Mouse (Mus musculus): ENCODE measurements around the gene Il1f5.

DNA sequence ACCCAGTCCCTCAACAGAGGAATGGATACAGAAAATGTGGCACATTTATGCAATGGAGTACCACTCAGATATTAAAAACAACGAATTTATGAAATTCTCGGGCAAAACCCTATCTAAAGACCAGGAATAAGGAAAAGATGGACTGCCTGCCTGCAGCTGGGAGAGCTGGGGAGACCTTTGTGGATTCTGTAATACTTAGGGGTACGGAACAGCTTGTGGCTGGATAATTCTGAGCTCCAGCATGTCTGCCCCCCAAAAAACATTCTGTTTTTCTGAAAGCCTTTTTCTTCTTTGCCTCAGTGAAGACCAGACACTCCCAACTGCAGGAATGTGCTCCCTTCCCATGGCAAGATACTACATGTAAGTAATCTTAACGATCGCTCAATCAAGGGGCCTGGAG lies 14.1 kb downstream of the Il1f5 start, which contains the start of gene Il1f10:
- TF ChIP-seq CTCF (IDR thresholded peaks at IDR 0.05; ENCODE audit: control insufficient read depth, insufficient read depth, insufficient read length) (no peak), MAX (IDR thresholded peaks at IDR 0.05) (no peak), MYOG (IDR thresholded peaks at IDR 0.05; ENCODE audit: control insufficient read depth, extremely low read depth, insufficient read length) (no peak), MYOD1 (IDR thresholded peaks at IDR 0.05; ENCODE audit: control insufficient read depth, insufficient read length, low read depth) (no peak), USF1 (IDR thresholded peaks at IDR 0.05; ENCODE audit: low read depth) (no peak), CEBPB (IDR thresholded peaks at IDR 0.05; ENCODE audit: low read depth) (no peak), FOSL1 (IDR thresholded peaks at IDR 0.05; ENCODE audit: insufficient read depth, low read length, poor library complexity, severe bottlenecking) (no peak)

All from C2C12 (cell line).